Mouse (Mus musculus) kidney, adult 2 months (tissue): ENCODE results near the gene Cpn1.
"Not testable (repeated sequence)": the region's sequence is repeated elsewhere in the genome, so short reads cannot be mapped to it uniquely, and the experiment has no call there.

Experiments
- CTCF ChIP-seq: fragments of 200-500 bp; conservative IDR thresholded peaks from 2 replicates; pipeline ENCODE4 v1.5.1; 2011; ENCODE audit warnings: low read depth, mild to moderate bottlenecking, control low read depth, low read length, moderate library complexity, mixed read lengths; ENCODE audit not compliant: insufficient read depth, insufficient read length
- POLR2A ChIP-seq: fragments of 200-500 bp; IDR thresholded peaks from one replicate; pipeline ENCODE4 v1.6.1; 2011; ENCODE audit warnings: low read depth, low read length, control low read depth

DNA sequence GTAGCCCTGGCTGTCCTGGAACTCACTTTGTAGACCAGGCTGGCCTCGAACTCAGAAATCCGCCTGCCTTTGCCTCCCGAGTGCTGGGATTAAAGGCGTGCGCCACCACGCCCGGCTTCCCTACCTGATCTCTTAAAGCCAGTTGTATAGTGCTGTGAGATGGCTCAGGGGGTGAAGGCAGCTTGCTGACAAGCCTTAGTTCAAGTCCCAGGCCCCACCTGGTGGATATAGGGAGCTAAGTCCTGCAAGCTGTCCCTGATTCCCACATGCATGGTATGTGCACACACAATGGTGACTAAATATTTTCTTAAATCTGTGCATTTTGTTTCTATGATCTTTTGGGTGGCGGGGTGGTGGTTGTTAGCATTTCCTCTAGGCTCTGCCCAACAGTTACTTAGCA, 33.4 kb downstream of the Cpn1 start:
- TF ChIP-seq CTCF, POLR2A: not testable (repeated sequence)
